Mouse (Mus musculus) heart, adult 2 months (tissue): Measurements from ENCODE around the gene Eif2ak3. TPM values are rescaled to one million over a fixed set of nuclear protein-coding genes. Genes with fewer than 3 reads are reported as not detected.

Source experiments
- DNase-seq, 2 experiments: peaks; one replicate each; pipeline ENCODE4 v3.0.0; 2021
- H3K27ac ChIP-seq: fragments of 200-600 bp; 2 replicates; pipeline ENCODE4 v1.8.1; 2022
- H3K27me3 ChIP-seq: fragments of 200-500 bp; 2 replicates; pipeline ENCODE4 v1.6.1; 2012; ENCODE audit warnings: mild to moderate bottlenecking, low read length, inconsistent platforms, mixed read lengths; ENCODE audit not compliant: control insufficient read depth, insufficient read depth
- H3K36me3 ChIP-seq: fragments of 200-500 bp; 2 replicates; pipeline ENCODE4 v1.6.1; 2012; ENCODE audit warnings: low read length, inconsistent platforms; ENCODE audit not compliant: control insufficient read depth, insufficient read depth
- H3K4me1 ChIP-seq: fragments of 200-500 bp; 2 replicates; pipeline ENCODE4 v1.6.1; 2011; ENCODE audit warnings: low read length; ENCODE audit not compliant: control insufficient read depth, insufficient read depth
- H3K4me3 ChIP-seq: fragments of 200-600 bp; 2 replicates; pipeline ENCODE4 v1.8.1; 2022
- H3K79me2 ChIP-seq: fragments of 200-500 bp; replicated peaks from 2 replicates; pipeline ENCODE4 v1.6.1; 2012; ENCODE audit warnings: mild to moderate bottlenecking, inconsistent platforms, low read length, moderate library complexity, mixed read lengths; ENCODE audit not compliant: control insufficient read depth, insufficient read depth
- H3K9ac ChIP-seq: fragments of 200-500 bp; 2 replicates; pipeline ENCODE4 v1.6.1; 2012; ENCODE audit warnings: low read depth, mild to moderate bottlenecking, control low read depth, inconsistent platforms, low read length, mixed read lengths
- CTCF ChIP-seq: fragments of 200-600 bp; IDR thresholded peaks from 2 replicates; pipeline ENCODE4 v1.8.1; 2022; ENCODE audit warnings: antibody characterized with exemption, mild to moderate bottlenecking, moderate library complexity
- EP300 ChIP-seq: fragments of 200-500 bp; IDR thresholded peaks from 2 replicates; pipeline ENCODE4 v1.6.1; 2011; ENCODE audit warnings: low read depth, low read length, control low read depth; ENCODE audit not compliant: insufficient read depth
- POLR2A ChIP-seq: fragments of 200-500 bp; IDR thresholded peaks from 2 replicates; pipeline ENCODE4 v1.6.1; 2011; ENCODE audit warnings: mild to moderate bottlenecking, low read depth, low read length, control low read depth; ENCODE audit not compliant: insufficient read depth
- WGBS: fragments of 180-500 bp; shearing (Covaris S2); methylation state at CpG from one replicate; pipeline ENCODE4 v1.1.7; 2018; 5-methylcytosine and 5-hydroxymethylcytosine counted together
- intact Hi-C: fragments of 180-260 bp; cut with DNase I; formaldehyde crosslinking; loops from one replicate; pipeline ENCODE4 v1.15.1; 2025
- long read RNA-seq: library from polyadenylated mRNA; stranded (forward); transcript quantifications from one replicate; pipeline ENCODE4 v2.0.0, GENCODE M21; 2021
- polyA plus RNA-seq: library from polyadenylated mRNA; depleted of rRNA; stranded (reverse); fragments of >200 nt; gene quantifications from 2 replicates; pipeline ENCODE4 v1.2.3, GENCODE M21; 2012; rRNA removed
- total RNA-seq, 2 experiments: library from RNA; stranded (reverse); gene quantifications; 2 replicates each; pipeline ENCODE4 v1.2.3; 2021

The Eif2ak3 gene
- total RNA-seq (1 to 10 TPM; 8.4 to 8.5 TPM), polyA plus RNA-seq (4.0 and 6.9 TPM in 2 replicates)
- long read RNA-seq, full-length matches to known transcripts, result 4 of 5 reads
- long read RNA-seq, partial matches to known transcripts, result 0 of 5 reads
- long read RNA-seq, other reads (novel, unspliced or antisense), result 1 of 5 reads

DNA sequence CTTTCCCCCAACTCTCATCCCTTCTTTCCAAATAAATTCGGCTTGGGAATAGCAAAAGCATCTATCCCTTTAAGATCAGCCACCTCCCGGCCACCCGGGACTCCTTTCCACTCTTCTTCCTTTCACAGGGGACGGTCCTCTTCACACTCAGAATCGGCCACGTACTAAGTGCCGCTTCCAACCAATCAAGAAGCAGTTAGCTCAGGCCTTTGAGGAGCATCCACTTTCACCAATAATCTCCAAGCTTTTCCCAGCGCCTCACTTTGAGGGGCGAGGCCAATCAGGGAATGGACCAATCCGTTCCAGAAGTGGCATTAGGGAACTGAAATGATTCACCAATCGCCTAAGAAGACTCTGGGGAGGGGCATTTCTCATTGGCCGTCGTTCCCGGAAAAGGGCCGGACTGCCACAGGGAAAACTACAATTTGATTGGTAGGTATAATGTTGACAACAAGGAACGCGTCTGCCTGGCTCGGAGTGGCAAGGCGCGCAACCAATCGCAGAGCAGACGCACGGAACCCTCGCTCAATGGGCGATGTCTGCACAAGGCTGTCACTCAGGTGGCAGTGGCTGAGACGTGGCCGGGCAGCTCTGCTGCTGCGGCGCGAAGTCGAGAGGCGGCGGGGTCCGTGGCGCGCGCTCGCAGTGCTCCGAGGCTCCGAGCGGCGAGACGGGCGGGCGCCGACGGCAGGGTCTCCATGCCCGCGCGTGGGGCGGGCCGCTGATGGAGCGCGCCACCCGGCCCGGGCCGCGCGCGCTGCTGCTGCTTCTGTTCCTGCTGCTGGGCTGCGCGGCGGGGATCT lies at the start of gene Eif2ak3:
TSS of gene Eif2ak3 (plus strand) at position 514 of the 803 bp plus-strand sequence.
- Histone ChIP-seq H3K27ac (peak within 1 kb of the TSS; percentile 98), H3K4me1 (peaks cover 4% of the 10 kb centered on the region), H3K9ac (peak within 1 kb of the TSS; percentile 69), H3K27me3 (no peaks in the 10 kb centered on the region), H3K79me2 (peaks cover 2% of the 10 kb centered on the region), H3K36me3 (peaks cover 23% of the 10 kb centered on the region), H3K4me3 (peak within 1 kb of the TSS; percentile 95)
- peak; percentile 97 to 99 for DNase-seq
- intact Hi-C loops, result loop anchor here (2.0 kb wide), 1 partner anchor 37 kb away; no protein-coding TSS in a partner anchor
- peak; percentile 26; the same call in 1 of the 2 replicates for TF ChIP-seq EP300
- TF ChIP-seq POLR2A, result peak; percentile 88
- no peak for TF ChIP-seq CTCF
- under 1% methylated on average over 62 of the region's 63 CpGs for WGBS

GRCm38 (mm10) chr6:70796940-70797339 lies 47.4 kb upstream of the Eif2ak3 start:
- Histone ChIP-seq H3K4me1 (peaks cover 4% of the 10 kb centered on the region), H3K27ac (no peak overlapping the region; the same call in 1 of the 2 replicates), H3K27me3 (no peaks in the 10 kb centered on the region), H3K9ac (no peak overlapping the region), H3K79me2 (no peaks in the 10 kb centered on the region), H3K36me3 (no peaks in the 10 kb centered on the region), H3K4me3 (no peak overlapping the region)
- DNase-seq, result no peak
- intact Hi-C loops, result no loop called here
- 35% methylated on average over 6 of the region's 6 CpGs for WGBS
- TF ChIP-seq EP300 (no peak), POLR2A (no peak), CTCF (no peak)

GRCm38 (mm10) chr6:70797581-70798251 lies 46.6 kb upstream of the Eif2ak3 start:
- no peaks in the 10 kb centered on the region for H3K36me3 ChIP-seq
- no peak overlapping the region for H3K27ac ChIP-seq
- 22% methylated on average over 9 of the region's 9 CpGs for WGBS
- H3K4me1 ChIP-seq, result peaks cover 3% of the 10 kb centered on the region
- TF ChIP-seq CTCF (peak; percentile 95; the same call in 1 of the 2 replicates), POLR2A (no peak), EP300 (0 out of 2 replicates have a peak, but pooled peaks have one; percentile 32)
- H3K9ac ChIP-seq, result no peak overlapping the region
- DNase-seq, result peak; percentile 62 to 68
- H3K4me3 ChIP-seq, result no peak overlapping the region
- no peaks in the 10 kb centered on the region for H3K79me2 ChIP-seq
- intact Hi-C loops, result no loop called here
- no peaks in the 10 kb centered on the region for H3K27me3 ChIP-seq

DNA sequence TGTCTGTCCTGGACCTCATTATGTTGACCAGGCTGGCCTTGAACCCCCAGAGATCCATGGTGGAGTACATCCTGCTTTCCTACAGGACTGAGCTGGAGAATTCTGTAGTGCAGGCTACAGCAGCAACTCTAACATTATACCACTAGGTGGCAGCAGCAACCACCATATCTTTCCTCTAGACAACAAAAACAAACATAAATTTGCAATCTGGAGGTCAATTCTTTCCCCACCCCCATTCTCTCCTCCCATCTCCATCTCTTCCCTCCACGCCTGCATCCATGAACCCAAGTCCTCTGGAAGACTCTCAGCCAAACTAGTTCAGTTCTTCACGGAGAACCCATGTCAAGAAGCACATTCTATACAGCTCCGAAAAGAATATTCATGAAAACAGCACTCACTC lies 39.7 kb upstream of the Eif2ak3 start:
- intact Hi-C loops, result loop anchor here (5.0 kb wide), 2 partner anchors 118 to 323 kb away; no protein-coding TSS in a partner anchor
- DNase-seq, result peak in 1 of 2 experiments; percentile 12
- no peaks in the 10 kb centered on the region for H3K79me2 ChIP-seq
- peak; percentile 81 for TF ChIP-seq CTCF
- TF ChIP-seq POLR2A, result no peak
- H3K27ac ChIP-seq, result no peak overlapping the region
- no peak overlapping the region for H3K9ac ChIP-seq
- no peaks in the 10 kb centered on the region for H3K36me3 ChIP-seq
- 23% methylated on average over 3 of the region's 3 CpGs for WGBS
- peak overlapping the region; percentile 30 for H3K4me3 ChIP-seq
- no peaks in the 10 kb centered on the region for H3K27me3 ChIP-seq
- peaks cover 4% of the 10 kb centered on the region for H3K4me1 ChIP-seq

DNA sequence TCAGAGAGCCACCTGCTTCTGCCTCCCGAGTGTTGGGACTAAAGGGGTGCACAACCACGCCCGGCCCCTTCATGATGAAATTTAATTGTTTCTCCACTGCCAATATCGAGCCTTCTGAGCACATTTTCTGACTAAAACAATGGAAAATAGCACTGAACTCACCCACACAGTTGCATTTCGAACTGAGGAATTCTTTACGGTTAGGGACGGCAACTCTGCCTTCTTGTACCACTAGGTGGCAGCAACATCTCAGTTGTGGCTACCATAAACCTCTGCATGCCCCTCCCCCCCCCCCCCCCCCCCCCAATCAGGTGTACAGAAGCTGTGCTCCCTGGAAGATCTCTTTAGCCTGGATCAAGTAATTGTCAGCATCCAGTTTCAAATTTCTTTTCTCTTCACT lies 39.0 kb upstream of the Eif2ak3 start:
- no peaks in the 10 kb centered on the region for H3K36me3 ChIP-seq
- intact Hi-C loops, result loop anchor here (5.0 kb wide), 1 partner anchor 322 kb away; no protein-coding TSS in a partner anchor
- peak; percentile 64 to 69 for DNase-seq
- H3K27ac ChIP-seq, result no peak overlapping the region
- H3K4me1 ChIP-seq, result peaks cover 4% of the 10 kb centered on the region
- H3K4me3 ChIP-seq, result peak overlapping the region; percentile 42
- 11% methylated on average over 7 of the region's 7 CpGs for WGBS
- TF ChIP-seq CTCF (peak; percentile 62), POLR2A (no peak), EP300 (no peak)
- no peaks in the 10 kb centered on the region for H3K79me2 ChIP-seq
- no peaks in the 10 kb centered on the region for H3K27me3 ChIP-seq
- peak overlapping the region; percentile 26; the same call in 1 of the 2 replicates for H3K9ac ChIP-seq
